Mouse (Mus musculus) thymus, adult 2 months (tissue): ENCODE measurements around the gene Khk.

Experiments used
- CTCF ChIP-seq: fragments of 200-500 bp; IDR thresholded peaks from 2 replicates; pipeline ENCODE4 v1.5.1; 2012; ENCODE audit warnings: mild to moderate bottlenecking, control low read depth, low read length, moderate library complexity, borderline replicate concordance; ENCODE audit not compliant: control insufficient read depth, poor library complexity, insufficient read depth; ENCODE audit errors: extremely low read depth
- POLR2A ChIP-seq: fragments of 200-500 bp; IDR thresholded peaks from 2 replicates; pipeline ENCODE4 v1.6.1; 2012; ENCODE audit warnings: mild to moderate bottlenecking, low read length, control low read depth, moderate library complexity; ENCODE audit not compliant: control insufficient read depth, poor library complexity, insufficient read depth; ENCODE audit errors: extremely low read depth

DNA sequence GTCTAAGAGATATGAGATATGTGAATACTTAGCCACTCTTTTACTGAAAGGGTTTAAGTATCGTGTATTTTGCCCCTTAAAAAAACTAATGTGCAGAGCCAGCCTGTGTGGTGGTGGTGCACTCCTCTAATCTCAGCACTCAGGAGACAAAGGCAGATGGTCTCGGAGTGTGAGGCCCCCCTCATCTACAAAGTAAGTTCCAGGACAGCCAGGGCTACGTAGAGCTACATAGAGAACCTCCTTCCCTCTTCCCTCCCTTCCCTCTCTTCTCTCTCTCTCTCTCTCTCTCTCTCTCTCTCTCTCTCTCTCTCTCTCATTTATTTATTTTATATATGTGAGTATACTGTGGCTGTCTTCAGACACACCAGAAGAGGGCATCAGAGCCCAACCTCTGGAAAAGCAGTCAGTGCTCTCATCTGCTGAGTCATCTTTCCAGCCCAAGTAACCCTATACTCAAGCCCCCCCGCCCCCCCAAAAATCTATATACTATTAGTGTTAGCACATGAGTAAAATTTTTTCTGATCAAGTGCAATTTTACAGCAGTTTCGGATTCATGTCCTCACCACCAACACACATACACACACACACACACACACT, 41.8 kb upstream of the Khk start:
- TF ChIP-seq CTCF (no peak), POLR2A (no peak)
